Mouse (Mus musculus): ENCODE data around the gene Nphp4. TPM values are rescaled to one million over a fixed set of nuclear protein-coding genes. Genes with fewer than 3 reads are reported as not detected.

Gene Nphp4
- total and polyA plus RNA-seq, 2 experiments from 2014 or later = 0.46 to 5.0 TPM

DNA sequence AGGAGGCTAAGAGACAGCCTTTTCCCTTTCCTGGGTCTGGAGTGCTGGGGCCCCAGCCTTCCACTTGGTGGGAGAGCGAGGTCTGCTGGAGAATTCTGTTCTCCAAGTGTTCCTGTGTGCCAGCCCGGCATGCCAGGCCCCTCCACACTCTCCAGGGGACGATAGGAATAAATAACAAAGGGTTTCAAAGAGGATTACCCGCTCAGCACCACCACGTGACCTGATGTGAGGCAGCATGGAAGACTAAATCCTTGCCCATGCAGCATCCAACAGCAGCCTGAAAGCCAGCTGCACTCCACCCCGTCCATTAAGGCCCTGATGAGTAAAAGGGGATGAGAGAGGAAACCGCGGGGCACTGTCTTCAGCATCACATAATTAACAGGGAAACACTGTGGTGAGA lies 11.4 kb upstream of the Nphp4 start:
- Histone ChIP-seq H3K9ac (replicated peaks; ENCODE audit: low read depth, low read length) (no peak overlapping the region), H3K4me1 (ENCODE audit: control insufficient read depth, insufficient read depth) (no peaks in the 10 kb centered on the region), H3K4me3 (ENCODE audit: low read depth, low read length) (no peak overlapping the region), H3K9me3 (replicated peaks; ENCODE audit: control insufficient read depth, low read length) (no peaks in the 10 kb centered on the region), H3K36me3 (replicated peaks; ENCODE audit: control insufficient read depth, insufficient read depth, low read length) (no peaks in the 10 kb centered on the region), H3K27ac (ENCODE audit: low read depth) (no peak overlapping the region), H3K27me3 (ENCODE audit: control insufficient read depth, insufficient read depth, low read length) (no peaks in the 10 kb centered on the region), H3K4me2 (ENCODE audit: low read depth, low read length) (no peak overlapping the region)
- WGBS = 35% methylated on average over 8 of the region's 8 CpGs
- DNase-seq (ENCODE audit: low spot score) (no peak), ATAC-seq (ENCODE audit: insufficient read depth, low read depth) (no peak)
- TF ChIP-seq CTCF (IDR thresholded peaks at IDR 0.05; ENCODE audit: low read depth) (no peak), EP300 (IDR thresholded peaks at IDR 0.05; ENCODE audit: low read depth) (no peak)

DNA sequence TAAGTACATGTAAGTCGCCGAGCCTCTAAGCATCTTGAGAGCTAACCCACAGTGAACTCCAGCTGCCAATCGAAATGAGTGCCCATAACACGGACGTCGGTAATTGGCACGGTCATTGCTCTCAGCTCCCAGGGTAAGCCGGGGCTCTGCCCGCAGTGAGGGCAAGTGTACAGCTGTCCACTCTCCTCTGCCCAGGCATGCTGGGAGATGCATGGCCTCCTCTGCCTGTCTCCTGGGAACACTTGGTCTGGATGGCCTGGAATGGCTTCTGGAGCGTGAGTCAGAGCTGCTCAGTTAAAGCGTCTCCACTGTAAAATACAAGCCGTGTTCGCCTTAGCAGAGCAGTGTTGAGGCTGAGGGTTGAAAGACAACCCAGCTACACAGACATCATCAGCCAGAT lies 9.9 kb upstream of the Nphp4 start:
- Histone ChIP-seq H3K9me3 (replicated peaks; ENCODE audit: control insufficient read depth, low read length) (peaks cover 2% of the 10 kb centered on the region; the same call in 1 of the 2 replicates), H3K36me3 (replicated peaks; ENCODE audit: control insufficient read depth, insufficient read depth, low read length) (no peaks in the 10 kb centered on the region), H3K27ac (ENCODE audit: low read depth) (no peak overlapping the region), H3K4me1 (ENCODE audit: control insufficient read depth, insufficient read depth) (no peaks in the 10 kb centered on the region), H3K4me3 (ENCODE audit: low read depth, low read length) (no peak overlapping the region), H3K27me3 (ENCODE audit: control insufficient read depth, insufficient read depth, low read length) (no peaks in the 10 kb centered on the region), H3K4me2 (ENCODE audit: low read depth, low read length) (no peak overlapping the region), H3K9ac (replicated peaks; ENCODE audit: low read depth, low read length) (no peak overlapping the region)
- ATAC-seq (ENCODE audit: insufficient read depth, low read depth) = no peak
- 85% methylated on average over 13 of the region's 13 CpGs for whole genome bisulfite sequencing
- no peak for DNase-seq (ENCODE audit: low spot score)
- TF ChIP-seq CTCF (IDR thresholded peaks at IDR 0.05; ENCODE audit: low read depth) = no peak
- no peak for TF ChIP-seq EP300 (IDR thresholded peaks at IDR 0.05; ENCODE audit: low read depth)

DNA sequence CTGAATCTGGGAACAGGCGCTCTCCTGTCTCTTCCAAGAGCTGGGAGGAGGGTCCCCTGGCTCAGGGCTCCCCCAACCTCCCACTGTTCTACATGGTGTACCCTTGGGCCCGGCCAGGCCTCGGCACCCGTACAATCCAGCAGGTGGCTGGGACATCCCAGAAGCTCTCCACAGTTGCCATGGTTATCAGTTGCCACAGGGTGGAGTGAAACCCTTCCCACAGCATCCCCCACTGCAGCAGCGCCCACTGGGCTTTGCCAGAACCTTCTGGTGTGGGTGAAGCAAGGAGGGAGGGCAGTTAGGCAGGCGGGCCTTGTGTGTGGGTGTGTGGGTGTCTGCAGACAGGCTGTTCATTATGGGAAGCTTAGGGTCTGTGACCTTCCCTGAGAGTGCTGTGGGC lies 8.6 kb upstream of the Nphp4 start:
- H3K4me1 ChIP-seq (ENCODE audit: control insufficient read depth, insufficient read depth) = no peaks in the 10 kb centered on the region
- H3K9me3 ChIP-seq (replicated peaks; ENCODE audit: control insufficient read depth, low read length) = peaks cover 11% of the 10 kb centered on the region
- WGBS = 89% methylated on average over 6 of the region's 6 CpGs
- no peak overlapping the region for H3K4me3 ChIP-seq (ENCODE audit: low read depth, low read length)
- TF ChIP-seq EP300 (IDR thresholded peaks at IDR 0.05; ENCODE audit: low read depth) = no peak
- no peak for TF ChIP-seq CTCF (IDR thresholded peaks at IDR 0.05; ENCODE audit: low read depth)
- no peak overlapping the region for H3K27ac ChIP-seq (ENCODE audit: low read depth)
- H3K36me3 ChIP-seq (replicated peaks; ENCODE audit: control insufficient read depth, insufficient read depth, low read length) = no peaks in the 10 kb centered on the region
- no peak overlapping the region for H3K4me2 ChIP-seq (ENCODE audit: low read depth, low read length)
- H3K9ac ChIP-seq (replicated peaks; ENCODE audit: low read depth, low read length) = no peak overlapping the region
- DNase-seq (ENCODE audit: low spot score) = no peak
- H3K27me3 ChIP-seq (ENCODE audit: control insufficient read depth, insufficient read depth, low read length) = no peaks in the 10 kb centered on the region
- ATAC-seq (ENCODE audit: insufficient read depth, low read depth) = no peak

DNA sequence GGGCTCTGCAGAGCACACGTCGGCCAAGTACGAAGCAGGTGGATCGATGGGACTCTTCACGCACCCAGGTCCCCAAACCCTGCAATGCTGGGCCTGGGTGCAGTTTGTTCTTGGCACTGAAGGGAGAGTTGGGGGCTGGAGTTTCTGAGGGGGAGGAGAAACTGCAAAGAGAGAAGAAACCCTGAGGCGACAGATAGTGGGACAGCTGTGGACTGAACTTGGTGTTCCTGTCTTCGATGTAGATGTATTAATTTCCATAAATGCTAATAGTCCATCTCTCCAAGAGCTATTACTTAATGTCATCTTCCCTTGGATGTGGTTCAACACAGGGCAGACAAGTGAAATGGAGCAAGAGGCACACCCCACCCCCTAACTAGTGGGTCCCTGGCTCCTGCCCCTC lies 565 bp upstream of the Nphp4 start:
- no peak overlapping the region for H3K4me2 ChIP-seq (ENCODE audit: low read depth, low read length)
- TF ChIP-seq CTCF (IDR thresholded peaks at IDR 0.05; ENCODE audit: low read depth) (no peak), EP300 (IDR thresholded peaks at IDR 0.05; ENCODE audit: low read depth) (no peak)
- peaks cover 11% of the 10 kb centered on the region for H3K9me3 ChIP-seq (replicated peaks; ENCODE audit: control insufficient read depth, low read length)
- H3K27ac ChIP-seq (ENCODE audit: low read depth) = no peak overlapping the region
- ATAC-seq (ENCODE audit: insufficient read depth, low read depth) (no peak), DNase-seq (ENCODE audit: low spot score) (no peak)
- peaks cover 8% of the 10 kb centered on the region; the same call in 1 of the 2 replicates for H3K4me1 ChIP-seq (ENCODE audit: control insufficient read depth, insufficient read depth)
- no peak overlapping the region for H3K4me3 ChIP-seq (ENCODE audit: low read depth, low read length)
- WGBS = 83% methylated on average over 7 of the region's 7 CpGs
- H3K27me3 ChIP-seq (ENCODE audit: control insufficient read depth, insufficient read depth, low read length) = peaks cover 22% of the 10 kb centered on the region
- H3K9ac ChIP-seq (replicated peaks; ENCODE audit: low read depth, low read length) = no peak overlapping the region
- H3K36me3 ChIP-seq (replicated peaks; ENCODE audit: control insufficient read depth, insufficient read depth, low read length) = no peaks in the 10 kb centered on the region

DNA sequence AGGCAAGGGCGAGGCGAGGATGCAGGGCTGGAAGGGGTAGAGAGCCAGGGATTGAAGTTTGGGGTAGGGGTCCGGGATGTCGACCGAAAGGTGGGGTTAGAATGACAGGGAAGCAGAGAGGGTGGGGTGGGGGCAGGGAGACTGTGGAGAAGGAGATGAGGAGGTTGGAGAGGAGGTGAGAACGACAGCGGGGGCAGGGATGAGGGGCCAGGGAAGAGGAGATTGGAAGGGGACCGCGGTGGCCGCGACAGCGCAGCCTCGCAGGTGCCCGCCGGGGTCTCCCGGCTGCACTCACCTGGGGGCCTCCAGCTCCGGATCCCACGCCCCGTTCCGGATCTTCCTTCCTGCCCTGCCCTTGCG lies 580 bp downstream of the Nphp4 start:
- TF ChIP-seq CTCF (IDR thresholded peaks at IDR 0.05; ENCODE audit: low read depth) = no peak
- no peak for TF ChIP-seq EP300 (IDR thresholded peaks at IDR 0.05; ENCODE audit: low read depth)
- WGBS = 1% methylated on average over 18 of the region's 21 CpGs
- ATAC-seq (ENCODE audit: insufficient read depth, low read depth) = no peak
- Histone ChIP-seq H3K4me3 (ENCODE audit: low read depth, low read length) (peak overlapping the region; percentile 85), H3K27ac (ENCODE audit: low read depth) (no peak overlapping the region), H3K9me3 (replicated peaks; ENCODE audit: control insufficient read depth, low read length) (peaks cover 4% of the 10 kb centered on the region), H3K9ac (replicated peaks; ENCODE audit: low read depth, low read length) (no peak overlapping the region), H3K27me3 (ENCODE audit: control insufficient read depth, insufficient read depth, low read length) (peaks cover 22% of the 10 kb centered on the region), H3K36me3 (replicated peaks; ENCODE audit: control insufficient read depth, insufficient read depth, low read length) (no peaks in the 10 kb centered on the region), H3K4me1 (ENCODE audit: control insufficient read depth, insufficient read depth) (peaks cover 8% of the 10 kb centered on the region; the same call in 1 of the 2 replicates), H3K4me2 (ENCODE audit: low read depth, low read length) (peak overlapping the region; percentile 92)
- no peak for DNase-seq (ENCODE audit: low spot score)

DNA sequence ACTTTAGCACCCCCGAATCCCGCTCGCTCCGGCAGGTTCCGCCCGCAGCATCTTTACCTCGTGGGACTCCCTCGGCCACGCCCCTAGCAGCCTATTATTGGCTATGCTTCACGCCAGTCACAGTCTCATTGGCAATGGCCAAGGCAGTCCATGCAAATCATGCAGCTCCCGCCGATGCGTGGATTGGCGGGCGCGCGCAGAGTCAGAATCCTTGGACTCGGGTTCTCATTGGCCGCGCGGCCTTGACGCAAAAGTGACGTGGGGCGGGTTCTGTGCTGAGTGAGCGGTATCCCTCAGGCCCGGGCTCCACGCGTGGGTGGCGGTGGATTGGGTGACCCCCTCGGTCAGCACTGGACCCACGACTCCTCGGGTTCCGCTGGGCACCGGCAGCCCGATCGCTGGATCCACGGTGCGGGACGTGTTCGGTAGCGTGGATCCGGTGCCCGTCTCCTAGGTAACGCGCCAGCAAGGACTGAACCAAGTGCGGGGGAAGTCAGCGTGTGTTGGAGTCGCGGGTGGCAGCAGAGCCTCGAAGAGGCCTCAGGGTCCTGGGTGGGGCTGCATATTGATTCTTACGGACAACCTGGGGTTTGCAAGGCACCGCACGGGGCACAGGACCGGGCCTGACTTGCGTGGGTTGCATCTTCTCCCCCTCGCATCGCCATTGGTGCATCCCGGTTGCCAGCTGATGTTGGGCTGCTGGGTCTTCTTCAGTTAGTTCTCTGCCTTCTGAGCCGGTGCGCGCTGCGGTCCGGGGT lies 1.1 kb downstream of the Nphp4 start, which contains the start of gene Kcnab2:
Kcnab2 (minus strand) TSS at position 406 of the 758 bp plus-strand sequence.
- whole genome bisulfite sequencing = under 1% methylated on average over 63 of the region's 63 CpGs
- DNase-seq (ENCODE audit: low spot score) = peak; percentile 94
- peak within 1 kb of the TSS; percentile 64 for H3K9ac ChIP-seq (replicated peaks; ENCODE audit: low read depth, low read length)

More for the DNA sequence above, 1.1 kb downstream of the Nphp4 start, which contains the start of gene Kcnab2:
- Histone ChIP-seq H3K27me3 (ENCODE audit: control insufficient read depth, insufficient read depth, low read length) (peaks cover 22% of the 10 kb centered on the region), H3K4me3 (ENCODE audit: low read depth, low read length) (peak within 1 kb of the TSS; percentile 85), H3K4me2 (ENCODE audit: low read depth, low read length) (peak within 1 kb of the TSS; percentile 92), H3K27ac (ENCODE audit: low read depth) (peak within 1 kb of the TSS; percentile 51; the same call in 1 of the 2 replicates), H3K36me3 (replicated peaks; ENCODE audit: control insufficient read depth, insufficient read depth, low read length) (no peaks in the 10 kb centered on the region), H3K9me3 (replicated peaks; ENCODE audit: control insufficient read depth, low read length) (no peaks in the 10 kb centered on the region), H3K4me1 (ENCODE audit: control insufficient read depth, insufficient read depth) (peaks cover 8% of the 10 kb centered on the region; the same call in 1 of the 2 replicates)
- peak; percentile 96 for ATAC-seq (ENCODE audit: insufficient read depth, low read depth)
- TF ChIP-seq EP300 (IDR thresholded peaks at IDR 0.05; ENCODE audit: low read depth) (no peak), CTCF (IDR thresholded peaks at IDR 0.05; ENCODE audit: low read depth) (no peak)

Measured in heart, postnatal 0 days (tissue).